Mouse (Mus musculus): ENCODE measurements around the gene Fbxo11. TPM values are rescaled to one million over a fixed set of nuclear protein-coding genes. Genes with fewer than 3 reads are reported as not detected.

Fbxo11 gene
- polyA plus RNA-seq, 1 experiment from 2014 or later, result 35.9 TPM

- ATAC-seq (ENCODE audit: low FRiP score), result peak; percentile 50; the same call in 1 of the 2 replicates
- Histone ChIP-seq H3K9me3 (replicated peaks) (no peaks in the 10 kb centered on the region; the same call in 1 of the 2 replicates), H3K27me3 (no peaks in the 10 kb centered on the region), H3K36me3 (no peaks in the 10 kb centered on the region), H3K4me1 (no peaks in the 10 kb centered on the region), H3K4me3 (no peak overlapping the region), H3K9ac (no peak overlapping the region), H3K27ac (no peak overlapping the region), H3K4me2 (replicated peaks) (no peak overlapping the region)
- 60% methylated on average over 10 of the region's 10 CpGs for WGBS
Observed at GRCm38 (mm10) chr17:88095517-88096198, 30.6 kb upstream of the Fbxo11 start.

DNA sequence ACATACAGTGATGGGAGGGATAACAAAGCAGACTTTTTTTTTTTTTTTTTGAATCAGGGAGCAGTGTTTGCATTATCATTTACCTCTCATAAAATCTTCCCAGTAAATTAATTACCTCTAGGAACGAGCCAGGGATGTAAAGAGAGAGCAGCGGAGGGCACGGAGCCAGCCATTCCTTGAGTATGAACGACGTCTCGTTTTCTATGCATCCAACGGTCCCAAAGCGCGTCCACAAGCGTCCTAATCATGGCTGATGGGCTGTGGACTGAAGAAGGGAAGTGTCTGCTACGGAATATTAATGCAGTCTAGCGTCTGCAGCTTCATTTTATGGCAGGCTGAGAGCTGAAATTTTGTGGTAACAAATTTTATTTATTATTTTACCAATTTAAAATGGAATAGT, 29.2 kb upstream of the Fbxo11 start:
- no peak overlapping the region for H3K9ac ChIP-seq
- H3K27me3 ChIP-seq, result no peaks in the 10 kb centered on the region
- no peaks in the 10 kb centered on the region; the same call in 1 of the 2 replicates for H3K9me3 ChIP-seq (replicated peaks)
- H3K4me3 ChIP-seq, result no peak overlapping the region
- H3K4me2 ChIP-seq (replicated peaks), result no peak overlapping the region
- H3K36me3 ChIP-seq, result no peaks in the 10 kb centered on the region
- no peak for ATAC-seq (ENCODE audit: low FRiP score)
- WGBS, result 64% methylated on average over 12 of the region's 12 CpGs
- no peaks in the 10 kb centered on the region for H3K4me1 ChIP-seq
- no peak overlapping the region for H3K27ac ChIP-seq

DNA sequence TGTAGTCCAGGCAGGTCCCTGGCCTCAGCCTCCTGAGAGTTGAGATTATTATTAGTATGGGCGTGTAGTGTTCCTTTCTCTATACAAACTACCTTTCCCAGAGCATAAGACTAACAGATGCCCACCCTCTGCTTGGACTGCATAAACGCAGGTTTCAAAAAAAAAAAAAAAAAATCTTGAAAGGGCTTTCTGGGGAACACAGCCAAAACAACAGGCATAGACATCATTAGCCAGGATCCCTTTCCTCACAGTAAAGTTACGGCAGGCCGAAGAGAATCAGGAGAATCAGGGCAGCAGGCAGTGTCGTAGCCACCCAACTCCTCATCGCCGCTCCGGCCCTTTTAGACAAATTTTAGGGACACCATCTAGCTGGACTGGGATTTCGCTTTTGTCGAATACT, 28.7 kb upstream of the Fbxo11 start:
- Histone ChIP-seq H3K4me3 (no peak overlapping the region), H3K9ac (no peak overlapping the region), H3K4me1 (no peaks in the 10 kb centered on the region), H3K9me3 (replicated peaks) (no peaks in the 10 kb centered on the region; the same call in 1 of the 2 replicates), H3K36me3 (no peaks in the 10 kb centered on the region), H3K27ac (no peak overlapping the region), H3K4me2 (replicated peaks) (no peak overlapping the region), H3K27me3 (no peaks in the 10 kb centered on the region)
- WGBS, result 83% methylated on average over 10 of the region's 10 CpGs
- ATAC-seq (ENCODE audit: low FRiP score), result no peak

DNA sequence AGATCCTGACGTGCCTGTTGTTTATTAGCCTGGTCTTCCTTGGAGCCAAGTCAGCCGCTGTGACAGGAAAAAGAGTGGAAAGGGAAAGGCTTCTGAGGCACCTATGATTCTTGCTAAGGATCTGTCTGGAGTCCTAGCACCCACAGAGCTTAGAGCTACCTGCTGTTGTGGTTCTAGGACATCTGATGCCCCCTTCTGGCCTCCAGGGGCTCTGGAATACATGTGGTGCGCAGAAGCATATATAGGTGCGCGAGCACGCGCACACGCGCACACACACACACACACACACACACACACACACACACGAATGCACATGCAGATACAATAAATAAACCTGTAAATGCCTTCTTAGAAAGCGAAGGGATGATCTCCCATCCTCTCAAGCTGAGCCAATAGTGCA, 20.9 kb upstream of the Fbxo11 start:
- Histone ChIP-seq H3K9ac (no peak overlapping the region), H3K27ac (no peak overlapping the region), H3K4me1 (no peaks in the 10 kb centered on the region), H3K36me3 (no peaks in the 10 kb centered on the region), H3K9me3 (replicated peaks) (no peaks in the 10 kb centered on the region), H3K4me2 (replicated peaks) (no peak overlapping the region), H3K4me3 (no peak overlapping the region), H3K27me3 (no peaks in the 10 kb centered on the region)
- no peak for ATAC-seq (ENCODE audit: low FRiP score)
- WGBS, result 94% methylated on average over 11 of the region's 11 CpGs

DNA sequence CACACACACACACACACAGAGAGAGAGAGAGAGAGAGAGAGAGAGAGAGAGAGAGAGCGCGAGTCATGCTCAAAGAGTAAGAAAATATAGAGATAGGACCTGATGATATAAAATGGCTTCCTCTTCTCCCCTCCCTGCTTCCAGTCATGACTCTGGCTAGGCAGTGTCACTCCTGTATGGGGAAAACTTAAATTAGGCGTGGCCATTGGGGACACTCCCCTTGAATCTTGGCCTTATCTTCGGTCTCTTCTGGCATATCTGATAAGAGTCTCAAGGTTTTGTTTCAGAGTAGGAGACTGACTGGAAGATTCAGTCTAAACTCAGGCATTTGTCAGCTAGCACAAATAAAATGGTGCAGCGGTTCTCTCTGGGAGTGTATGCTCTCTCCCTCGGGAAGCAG, 16.4 kb upstream of the Fbxo11 start:
- no peaks in the 10 kb centered on the region for H3K36me3 ChIP-seq
- no peak overlapping the region for H3K9ac ChIP-seq
- H3K27me3 ChIP-seq, result no peaks in the 10 kb centered on the region
- ATAC-seq (ENCODE audit: low FRiP score), result no peak
- no peak overlapping the region for H3K27ac ChIP-seq
- H3K4me1 ChIP-seq, result no peaks in the 10 kb centered on the region
- H3K4me2 ChIP-seq (replicated peaks), result no peak overlapping the region
- no peak overlapping the region for H3K4me3 ChIP-seq
- H3K9me3 ChIP-seq (replicated peaks), result no peaks in the 10 kb centered on the region
- WGBS, result 93% methylated on average over 6 of the region's 6 CpGs

DNA sequence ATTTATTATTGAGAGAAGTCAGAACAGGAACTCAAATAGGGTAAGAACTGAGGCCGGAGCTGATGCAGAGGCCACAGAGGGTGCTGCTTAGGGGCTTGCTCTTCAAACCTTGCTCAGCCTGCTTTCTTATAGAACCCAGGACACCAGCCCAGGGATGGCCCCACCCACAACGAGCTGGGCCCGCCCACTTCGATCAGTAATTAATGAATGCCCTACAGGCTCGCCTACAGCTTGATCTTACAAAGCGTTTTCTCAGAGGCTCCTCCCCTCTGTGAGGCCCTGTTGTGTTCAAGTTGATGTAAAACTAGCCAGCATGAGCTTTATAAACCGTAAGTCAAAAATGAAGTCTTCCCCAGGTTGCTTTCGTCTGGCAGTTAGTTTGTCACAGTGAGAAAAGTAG, 14.7 kb upstream of the Fbxo11 start:
- H3K4me2 ChIP-seq (replicated peaks), result no peak overlapping the region
- WGBS, result 91% methylated on average over 8 of the region's 8 CpGs
- no peak overlapping the region for H3K4me3 ChIP-seq
- H3K9ac ChIP-seq, result no peak overlapping the region
- no peak overlapping the region for H3K27ac ChIP-seq
- no peak for ATAC-seq (ENCODE audit: low FRiP score)
- no peaks in the 10 kb centered on the region for H3K36me3 ChIP-seq
- H3K27me3 ChIP-seq, result no peaks in the 10 kb centered on the region
- no peaks in the 10 kb centered on the region for H3K4me1 ChIP-seq
- no peaks in the 10 kb centered on the region for H3K9me3 ChIP-seq (replicated peaks)

- 90% methylated on average over 7 of the region's 7 CpGs for WGBS
- Histone ChIP-seq H3K4me2 (replicated peaks) (no peak overlapping the region), H3K4me3 (no peak overlapping the region), H3K27me3 (no peaks in the 10 kb centered on the region), H3K4me1 (no peaks in the 10 kb centered on the region), H3K9ac (no peak overlapping the region), H3K36me3 (no peaks in the 10 kb centered on the region), H3K27ac (no peak overlapping the region), H3K9me3 (replicated peaks) (no peaks in the 10 kb centered on the region)
- no peak for ATAC-seq (ENCODE audit: low FRiP score)
Observed at GRCm38 (mm10) chr17:88072047-88072446, 7.0 kb upstream of the Fbxo11 start.

GRCm38 (mm10) chr17:88068024-88068719, 3.1 kb upstream of the Fbxo11 start:
- Histone ChIP-seq H3K27me3 (no peaks in the 10 kb centered on the region), H3K4me2 (replicated peaks) (no peak overlapping the region), H3K9ac (no peak overlapping the region), H3K4me3 (no peak overlapping the region), H3K9me3 (replicated peaks) (no peaks in the 10 kb centered on the region), H3K36me3 (no peaks in the 10 kb centered on the region), H3K27ac (no peak overlapping the region), H3K4me1 (peaks cover 7% of the 10 kb centered on the region)
- no peak for ATAC-seq (ENCODE audit: low FRiP score)
- WGBS, result 97% methylated on average over 7 of the region's 7 CpGs

- Histone ChIP-seq H3K4me2 (replicated peaks) (peak overlapping the region; percentile 55), H3K9ac (no peak overlapping the region), H3K27ac (no peak overlapping the region), H3K36me3 (no peaks in the 10 kb centered on the region), H3K4me1 (peaks cover 13% of the 10 kb centered on the region), H3K27me3 (no peaks in the 10 kb centered on the region), H3K4me3 (no peak overlapping the region), H3K9me3 (replicated peaks) (no peaks in the 10 kb centered on the region)
- ATAC-seq (ENCODE audit: low FRiP score), result no peak
- 87% methylated on average over 4 of the region's 4 CpGs for WGBS
Observed at GRCm38 (mm10) chr17:88067202-88067901, 2.3 kb upstream of the Fbxo11 start.

DNA sequence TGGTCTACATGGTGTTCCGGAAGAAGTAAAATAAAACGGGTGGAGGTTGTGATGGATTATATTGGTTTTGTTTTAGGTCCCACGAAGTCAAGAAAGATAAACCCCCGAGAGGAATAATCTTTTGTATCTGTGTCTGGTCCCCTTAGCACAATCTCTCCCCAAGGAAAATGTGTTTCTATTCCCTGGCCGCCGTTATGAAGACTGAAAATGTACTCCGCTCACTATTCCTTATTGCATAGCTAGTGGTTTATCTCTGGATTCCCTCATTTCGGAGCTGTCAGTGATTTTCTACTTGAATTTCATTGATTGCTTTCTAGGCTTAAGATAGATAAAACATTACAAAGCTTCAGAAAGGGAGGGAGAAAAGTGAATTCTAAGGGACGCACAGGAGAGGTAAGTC, 1.7 kb upstream of the Fbxo11 start:
- no peak for ATAC-seq (ENCODE audit: low FRiP score)
- Histone ChIP-seq H3K9ac (peak overlapping the region; percentile 57), H3K27me3 (no peaks in the 10 kb centered on the region), H3K9me3 (replicated peaks) (no peaks in the 10 kb centered on the region), H3K27ac (peak overlapping the region; percentile 100), H3K4me2 (replicated peaks) (peak overlapping the region; percentile 55), H3K36me3 (no peaks in the 10 kb centered on the region), H3K4me3 (peak overlapping the region; percentile 94), H3K4me1 (peaks cover 15% of the 10 kb centered on the region)
- WGBS, result 15% methylated on average over 9 of the region's 9 CpGs

- H3K27me3 ChIP-seq, result no peaks in the 10 kb centered on the region
- H3K4me1 ChIP-seq, result peaks cover 16% of the 10 kb centered on the region
- no peaks in the 10 kb centered on the region for H3K9me3 ChIP-seq (replicated peaks)
- peak overlapping the region; percentile 55 for H3K4me2 ChIP-seq (replicated peaks)
- WGBS, result under 1% methylated on average over 33 of the region's 57 CpGs
- peak overlapping the region; percentile 94 for H3K4me3 ChIP-seq
- H3K36me3 ChIP-seq, result no peaks in the 10 kb centered on the region
- peak overlapping the region; percentile 100 for H3K9ac ChIP-seq
- peak overlapping the region; percentile 100 for H3K27ac ChIP-seq
- peak; percentile 98 for ATAC-seq (ENCODE audit: low FRiP score)
Observed at GRCm38 (mm10) chr17:88065801-88066646, 933 bp upstream of the Fbxo11 start.

Measured in hindbrain, embryonic 12.5 days (tissue).